Mouse (Mus musculus) G1E (cell line): ENCODE measurements at regions not wholly inside any gene's neighbourhood (a gene's known extent, or its start where the extent isn't known, plus 50 kb on each side); places are given as distances from the start of the nearest gene placed in this dataset.

ENCODE experiments used
- CTCF ChIP-seq: IDR thresholded peaks from 2 replicates; pipeline ENCODE4 v1.5.1; 2012; ENCODE audit warnings: low read depth, low read length, inconsistent platforms, mixed read lengths
- GATA1 ChIP-seq: IDR thresholded peaks from 2 replicates; pipeline ENCODE4 v1.6.1; 2012; ENCODE audit warnings: borderline replicate concordance, low read length, inconsistent platforms, mixed read lengths
- GATA2 ChIP-seq: IDR thresholded peaks from 2 replicates; pipeline ENCODE4 v1.6.1; 2012; ENCODE audit warnings: low read depth, low read length, inconsistent platforms, borderline replicate concordance
- POLR2AphosphoS5 ChIP-seq: IDR thresholded peaks from 2 replicates; pipeline ENCODE4 v1.6.1; 2012; ENCODE audit warnings: low read depth, low read length, inconsistent platforms; ENCODE audit not compliant: insufficient replicate concordance
- TAL1 ChIP-seq: conservative IDR thresholded peaks from 2 replicates; pipeline ENCODE4 v1.6.1; 2012; ENCODE audit warnings: low read depth, low read length, inconsistent platforms, mixed read lengths

GRCm38 (mm10) chr3:146347311-146347710, 57.1 kb upstream of the Ssx2ip start:
- TF ChIP-seq CTCF (no peak), GATA1 (no peak), POLR2AphosphoS5 (no peak), GATA2 (no peak), TAL1 (no peak)
